Mouse (Mus musculus) CH12.LX (cell line): ENCODE measurements around the gene Irf2bp2.

Experiments used
- CTCF ChIP-seq, 2 experiments: IDR thresholded peaks in 1 of 2; conservative IDR thresholded peaks in 1 of 2; 2 replicates each; pipeline ENCODE4 v1.5.1; 2011 to 2012; ENCODE audit warnings: low read depth in 2 of 2, low read length in 2 of 2, improper control_type of control experiment in 1 of 2, inconsistent platforms in 1 of 2, mild to moderate bottlenecking in 1 of 2, moderate library complexity in 1 of 2
- ELF1 ChIP-seq: IDR thresholded peaks from 2 replicates; pipeline ENCODE4 v1.6.1; 2014; ENCODE audit warnings: low read depth, mild to moderate bottlenecking, inconsistent platforms, low read length, improper control_type of control experiment
- ETS1 ChIP-seq: conservative IDR thresholded peaks from 2 replicates; pipeline ENCODE4 v1.6.1; 2012; ENCODE audit warnings: low read depth, mild to moderate bottlenecking, inconsistent platforms, low read length, improper control_type of control experiment, moderate library complexity
- GABPA ChIP-seq: IDR thresholded peaks from 2 replicates; pipeline ENCODE4 v1.6.1; 2012; ENCODE audit warnings: low read depth, low read length, improper control_type of control experiment, inconsistent platforms; ENCODE audit not compliant: insufficient replicate concordance
- HCFC1 ChIP-seq: IDR thresholded peaks from 2 replicates; pipeline ENCODE4 v1.6.1; 2012; ENCODE audit warnings: low read depth, mild to moderate bottlenecking, inconsistent platforms, low read length, improper control_type of control experiment
- JUND ChIP-seq: conservative IDR thresholded peaks from 2 replicates; pipeline ENCODE4 v1.6.1; 2011; ENCODE audit warnings: low read depth, low read length, improper control_type of control experiment
- MXI1 ChIP-seq: IDR thresholded peaks from 2 replicates; pipeline ENCODE4 v1.6.1; 2011; ENCODE audit warnings: mild to moderate bottlenecking, low read depth, low read length, improper control_type of control experiment
- POLR2A ChIP-seq: IDR thresholded peaks from 2 replicates; pipeline ENCODE4 v1.6.1; 2011; ENCODE audit warnings: low read depth, mild to moderate bottlenecking, improper control_type of control experiment, low read length
- POLR2AphosphoS2 ChIP-seq: IDR thresholded peaks from 2 replicates; pipeline ENCODE4 v1.6.1; 2011; ENCODE audit warnings: low read depth, low read length, improper control_type of control experiment
- TCF12 ChIP-seq: IDR thresholded peaks from 2 replicates; pipeline ENCODE4 v1.6.1; 2014; ENCODE audit warnings: low read depth, mild to moderate bottlenecking, inconsistent platforms, low read length, improper control_type of control experiment
- UBTF ChIP-seq: IDR thresholded peaks from 2 replicates; pipeline ENCODE4 v1.6.1; 2012; ENCODE audit warnings: low read depth, mild to moderate bottlenecking, inconsistent platforms, low read length, improper control_type of control experiment, moderate library complexity
- USF1 ChIP-seq: IDR thresholded peaks from 2 replicates; pipeline ENCODE4 v1.6.1; 2014; ENCODE audit warnings: low read depth, mild to moderate bottlenecking, inconsistent platforms, low read length, improper control_type of control experiment
- ZC3H11A ChIP-seq: IDR thresholded peaks from 2 replicates; pipeline ENCODE4 v1.6.1; 2012; ENCODE audit warnings: low read depth, mild to moderate bottlenecking, inconsistent platforms, low read length, improper control_type of control experiment
- ZKSCAN1 ChIP-seq: IDR thresholded peaks from 2 replicates; pipeline ENCODE4 v1.6.1; 2012; ENCODE audit warnings: low read depth, inconsistent platforms, low read length, improper control_type of control experiment, borderline replicate concordance

GRCm38 (mm10) chr8:126580826-126581225, 13.0 kb downstream of the Irf2bp2 start:
- TF ChIP-seq JUND (no peak), ETS1 (no peak), POLR2A (no peak), MXI1 (no peak), TCF12 (no peak), CTCF (conservative IDR thresholded peaks at IDR 0.05 in 1 of 2, IDR thresholded peaks at IDR 0.05 in 1 of 2; ENCODE audit: low read depth in 2 of 2, low read length in 2 of 2) (no peak), POLR2AphosphoS2 (no peak), HCFC1 (no peak), USF1 (no peak), ELF1 (no peak), ZC3H11A (no peak), ZKSCAN1 (no peak), UBTF (no peak), GABPA (no peak)
